Comparison of ENCODE assay signal across 17 mouse cellular contexts in the genomic region with DNA sequence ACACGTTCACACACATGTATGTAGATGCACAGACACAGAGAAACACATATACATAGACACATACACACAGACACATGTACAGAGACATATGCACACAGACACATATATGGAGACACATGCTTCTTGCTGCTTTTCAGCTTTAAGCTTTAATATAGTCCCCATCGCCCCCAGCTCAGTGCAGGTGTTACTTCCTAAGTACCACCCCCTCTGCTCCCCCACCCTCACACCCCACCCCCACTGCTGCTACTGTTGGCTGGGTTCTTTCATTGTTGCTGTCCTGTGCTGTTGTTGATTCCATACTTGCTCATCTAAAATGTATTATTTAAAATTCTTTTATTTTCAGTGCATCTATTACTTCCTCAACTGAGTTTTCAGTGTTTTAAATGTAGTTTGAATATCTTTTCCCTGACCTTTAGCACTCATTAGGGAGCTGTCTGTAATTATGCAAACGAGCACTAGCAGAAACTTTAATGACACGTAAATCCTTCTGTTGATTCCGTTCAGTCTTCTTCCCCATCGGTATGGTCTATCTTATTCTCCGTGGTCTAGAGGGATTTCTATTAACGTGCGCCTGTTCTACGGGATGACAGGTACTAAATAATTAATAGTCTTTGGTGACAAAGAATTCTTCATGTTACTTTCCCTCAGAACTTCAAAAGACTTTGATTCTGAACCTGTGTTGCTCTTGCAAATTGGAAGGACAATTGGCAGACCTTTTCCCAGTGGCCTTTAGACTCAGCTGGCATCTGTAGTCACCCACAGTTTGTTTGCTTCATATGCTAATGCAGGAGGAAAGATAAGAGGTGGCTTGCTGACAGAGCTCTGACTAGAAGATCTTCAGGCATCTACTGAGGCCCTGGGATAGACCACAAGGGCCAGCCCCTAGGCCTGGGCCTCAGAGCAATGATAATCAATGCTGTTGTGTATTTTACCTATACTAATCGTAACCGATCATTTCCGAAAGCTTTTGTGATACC.
"Had no signal": no experiment of that assay in that cellular context is flagged by ENCODE, and none has a peak within 500 bp of the region (broad histone marks: within the 10 kb centered on the region; RNA-seq: fewer than 3 reads in every experiment).

No protein-coding gene starts in this region.

- H3K36me3 ChIP-seq: limb, embryonic 10.5 days; limb, embryonic 13.5 days had no signal

- ATAC-seq: intestine, embryonic 16.5 days; liver, postnatal 0 days; lung, postnatal 0 days had no signal

- H3K4me1 ChIP-seq: limb, embryonic 13.5 days had no signal

- H3K9me3 ChIP-seq: limb, embryonic 10.5 days; limb, embryonic 13.5 days had no signal

- H3K4me2 ChIP-seq: limb, embryonic 13.5 days; lung, embryonic 14.5 days had no signal

- H3K27ac ChIP-seq: limb, embryonic 10.5 days; limb, embryonic 13.5 days; liver, embryonic 14.5 days; macrophage had no signal

- DNase-seq: kidney, adult 18-20 months; kidney, adult 9 months; kidney, postnatal 14 days; kidney, postnatal 4 days; liver; liver, postnatal 0 days; lung, embryonic 14.5 days; right cerebral cortex, postnatal 14 days; right cerebral cortex, postnatal 4 days; thymus, adult 2 months; thymus, postnatal 25 days had no signal

- H3K9ac ChIP-seq: limb, embryonic 13.5 days; liver, embryonic 14.5 days; liver, postnatal 0 days; lung, embryonic 14.5 days had no signal

- H3K27me3 ChIP-seq: limb, embryonic 13.5 days had no signal

- H3K4me3 ChIP-seq: limb, embryonic 10.5 days; limb, embryonic 13.5 days had no signal
